Mouse (Mus musculus): Measurements from ENCODE around the gene Ntm.

DNA sequence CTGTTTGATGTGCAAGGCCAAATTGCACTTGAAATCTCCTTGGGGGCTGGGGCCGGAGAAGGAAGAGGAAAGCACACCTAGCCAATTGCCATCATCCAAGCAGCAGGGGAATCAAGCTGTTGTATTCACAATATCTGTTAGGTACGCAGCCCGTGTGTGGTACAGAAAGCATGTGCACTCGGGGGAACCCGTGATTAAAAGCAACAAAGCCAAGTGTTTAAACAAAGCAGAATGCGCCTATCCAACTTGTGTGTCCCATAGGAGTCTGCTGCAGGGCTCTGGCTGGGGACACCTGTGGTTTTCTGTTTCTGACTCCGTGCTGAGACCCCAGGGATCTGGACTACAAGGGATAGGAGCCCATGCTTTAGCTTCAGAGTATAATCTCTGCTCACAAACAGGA is 428.6 kb downstream of the Ntm start:
- TF ChIP-seq CTCF (IDR thresholded peaks at IDR 0.05) (no peak), EP300 (IDR thresholded peaks at IDR 0.05; ENCODE audit: insufficient read depth, low read depth, low read length) (no peak)

Data from heart, adult 2 months (tissue).